Mouse (Mus musculus) heart, embryonic 16.5 days (tissue): ENCODE results near the gene Csnk1g2. TPM values are rescaled to one million over a fixed set of nuclear protein-coding genes. Genes with fewer than 3 reads are reported as not detected.
A peak's percentile ranks its signal among the peaks of the same experiment; 100 is the strongest.

Experiments
- ATAC-seq: fragments of 200-750 bp; cut with Nextera tagmentation; replicated peaks from 2 replicates; pipeline ENCODE4 v1.8.0; 2017; ENCODE audit warnings: moderate number of reproducible peaks; ENCODE audit not compliant: insufficient read depth, low FRiP score; ENCODE audit errors: extremely low read depth
- H3K27ac ChIP-seq: fragments of 300-500 bp; sonication (generic); 2 replicates; pipeline ENCODE4 v1.5.1; 2014; ENCODE audit warnings: mild to moderate bottlenecking, low read length, control low read depth, moderate library complexity
- H3K27me3 ChIP-seq: fragments of 300-500 bp; sonication (generic); 2 replicates; pipeline ENCODE4 v1.6.1; 2014; ENCODE audit warnings: low read length, mixed read lengths; ENCODE audit not compliant: control insufficient read depth, insufficient read depth
- H3K36me3 ChIP-seq: fragments of 300-500 bp; sonication (generic); 2 replicates; pipeline ENCODE4 v1.6.1; 2014; ENCODE audit not compliant: control insufficient read depth, insufficient read depth
- H3K4me1 ChIP-seq: fragments of 300-500 bp; sonication (generic); 2 replicates; pipeline ENCODE4 v1.6.1; 2014; ENCODE audit warnings: low read length, mixed read lengths; ENCODE audit not compliant: control insufficient read depth, insufficient read depth
- H3K4me2 ChIP-seq: fragments of 300-500 bp; sonication (generic); 2 replicates; pipeline ENCODE4 v1.6.1; 2014; ENCODE audit warnings: low read depth, mild to moderate bottlenecking, control low read depth, low read length
- H3K4me3 ChIP-seq: fragments of 300-500 bp; sonication (generic); 2 replicates; pipeline ENCODE4 v1.5.1; 2014; ENCODE audit warnings: mild to moderate bottlenecking, control low read depth, low read length
- H3K9ac ChIP-seq: fragments of 300-500 bp; sonication (generic); 2 replicates; pipeline ENCODE4 v1.6.1; 2014; ENCODE audit warnings: low read length, control low read depth
- H3K9me3 ChIP-seq: fragments of 300-500 bp; sonication (generic); replicated peaks from 2 replicates; pipeline ENCODE4 v1.6.1; 2016; ENCODE audit warnings: low read length; ENCODE audit not compliant: control insufficient read depth
- WGBS: fragments of 180-500 bp; shearing (Covaris S2); extraction: QIAGEN DNeasy Blood & Tissue Kit; methylation state at CpG from one replicate; pipeline ENCODE4 v1.1.7; 2014; 5-methylcytosine and 5-hydroxymethylcytosine counted together
- polyA plus RNA-seq: library from polyadenylated mRNA; unstranded; fragments of >200 nt; fragmentation: Nextera tagmentation; extraction: Ambion mirVana; gene quantifications from 2 replicates; pipeline ENCODE4 v1.2.1, GENCODE M21; 2015

Csnk1g2 gene
- polyA plus RNA-seq, 1 experiment from 2014 or later = 50.7 TPM

- ATAC-seq = peak; percentile 10; the same call in 1 of the 2 replicates
- 26% methylated on average over 15 of the region's 15 CpGs for WGBS
- Histone ChIP-seq H3K36me3 (no peaks in the 10 kb centered on the region), H3K9me3 (no peaks in the 10 kb centered on the region), H3K4me2 (peak within 1 kb of the TSS; percentile 92), H3K27me3 (no peaks in the 10 kb centered on the region), H3K4me1 (peaks cover 31% of the 10 kb centered on the region), H3K9ac (peak within 1 kb of the TSS; percentile 98), H3K4me3 (peak within 1 kb of the TSS; percentile 88), H3K27ac (peak within 1 kb of the TSS; percentile 85)
Observed at GRCm38 (mm10) chr10:80656863-80657623, 34.4 kb downstream of the Csnk1g2 start, which contains the start of gene Btbd2. TSS of gene Btbd2 (minus strand) at chr10:80657071.

DNA sequence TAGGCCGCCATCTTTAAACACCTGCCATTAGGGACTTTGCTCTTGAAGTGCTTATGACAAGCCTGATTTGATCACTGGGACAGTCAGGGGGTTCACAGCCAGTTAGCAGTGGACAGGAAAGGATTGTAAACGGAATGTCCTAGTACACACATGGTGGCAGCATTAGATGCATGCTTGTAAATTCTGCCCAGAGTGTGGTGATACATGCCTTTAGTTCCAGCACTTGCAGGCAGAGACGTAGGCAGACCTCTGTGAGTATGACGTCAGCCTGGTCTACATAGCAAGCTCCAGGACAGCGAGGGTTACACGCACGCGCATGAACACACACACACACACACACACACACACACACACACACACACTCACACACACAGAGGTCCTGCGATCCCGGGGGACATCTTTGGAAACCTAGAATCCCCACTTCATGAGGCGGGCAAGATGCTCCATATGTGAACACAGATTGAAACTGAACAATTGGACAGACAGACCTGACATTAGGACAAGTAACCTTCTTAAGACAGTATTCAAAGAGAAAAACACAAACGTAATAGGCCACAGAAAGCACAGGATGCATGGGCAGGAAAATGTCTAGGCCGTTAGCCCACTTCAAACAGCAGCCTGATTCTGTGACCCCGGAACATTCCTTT is 35.7 kb downstream of the Csnk1g2 start:
- peak overlapping the region; percentile 33; the same call in 1 of the 2 replicates for H3K27ac ChIP-seq
- WGBS = 79% methylated on average over 14 of the region's 14 CpGs

GRCm38 (mm10) chr10:80658841-80659202 is 36.2 kb downstream of the Csnk1g2 start:
- no peak for ATAC-seq
- no peaks in the 10 kb centered on the region for H3K36me3 ChIP-seq
- H3K27me3 ChIP-seq = no peaks in the 10 kb centered on the region
- H3K9me3 ChIP-seq = no peaks in the 10 kb centered on the region
- WGBS = 63% methylated on average over 4 of the region's 4 CpGs
- peak overlapping the region; percentile 58 for H3K4me2 ChIP-seq
- H3K4me1 ChIP-seq = peaks cover 37% of the 10 kb centered on the region
- peak overlapping the region; percentile 6; the same call in 1 of the 2 replicates for H3K4me3 ChIP-seq
- peak overlapping the region; percentile 44; the same call in 1 of the 2 replicates for H3K9ac ChIP-seq
- H3K27ac ChIP-seq = peak overlapping the region; percentile 71

More for the DNA sequence above, 35.7 kb downstream of the Csnk1g2 start:
- H3K27me3 ChIP-seq = no peaks in the 10 kb centered on the region
- H3K4me2 ChIP-seq = no peak overlapping the region
- H3K4me3 ChIP-seq = no peak overlapping the region
- H3K36me3 ChIP-seq = no peaks in the 10 kb centered on the region
- no peak for ATAC-seq
- no peak overlapping the region for H3K9ac ChIP-seq
- H3K4me1 ChIP-seq = peaks cover 36% of the 10 kb centered on the region
- no peaks in the 10 kb centered on the region for H3K9me3 ChIP-seq

DNA sequence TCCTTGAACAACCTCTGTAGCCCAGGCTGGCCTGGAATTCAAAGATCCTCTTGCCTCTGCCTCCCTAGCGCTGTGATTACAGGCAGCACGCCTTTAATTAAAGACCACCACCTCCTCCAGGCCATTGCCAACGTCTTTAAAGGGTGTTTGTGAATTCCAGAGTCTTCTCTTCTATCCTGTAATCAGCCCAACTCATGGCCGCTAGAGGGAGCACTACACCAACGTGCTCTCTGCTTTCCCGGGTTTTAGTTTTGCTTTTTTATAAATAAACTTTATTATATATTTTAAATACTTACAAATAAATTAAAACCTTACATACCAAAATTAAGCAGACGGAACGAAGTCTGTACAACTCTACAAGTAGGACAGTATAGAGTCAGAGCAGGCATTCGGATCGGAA is 36.6 kb downstream of the Csnk1g2 start:
- H3K27ac ChIP-seq = peak overlapping the region; percentile 71
- peak overlapping the region; percentile 43 for H3K4me3 ChIP-seq
- H3K27me3 ChIP-seq = no peaks in the 10 kb centered on the region
- H3K4me2 ChIP-seq = peak overlapping the region; percentile 58
- WGBS = 11% methylated on average over 10 of the region's 10 CpGs
- H3K9me3 ChIP-seq = no peaks in the 10 kb centered on the region
- peak overlapping the region; percentile 53; the same call in 1 of the 2 replicates for H3K9ac ChIP-seq
- ATAC-seq = no peak
- no peaks in the 10 kb centered on the region for H3K36me3 ChIP-seq
- H3K4me1 ChIP-seq = peaks cover 40% of the 10 kb centered on the region

GRCm38 (mm10) chr10:80661149-80661548 is 38.5 kb downstream of the Csnk1g2 start:
- peaks cover 3% of the 10 kb centered on the region; the same call in 1 of the 2 replicates for H3K36me3 ChIP-seq
- no peak overlapping the region for H3K4me2 ChIP-seq
- no peaks in the 10 kb centered on the region for H3K9me3 ChIP-seq
- no peaks in the 10 kb centered on the region for H3K27me3 ChIP-seq
- no peak overlapping the region for H3K4me3 ChIP-seq
- H3K4me1 ChIP-seq = peaks cover 42% of the 10 kb centered on the region
- no peak overlapping the region for H3K27ac ChIP-seq
- H3K9ac ChIP-seq = no peak overlapping the region
- no peak for ATAC-seq
- WGBS = 38% methylated on average over 5 of the region's 5 CpGs

DNA sequence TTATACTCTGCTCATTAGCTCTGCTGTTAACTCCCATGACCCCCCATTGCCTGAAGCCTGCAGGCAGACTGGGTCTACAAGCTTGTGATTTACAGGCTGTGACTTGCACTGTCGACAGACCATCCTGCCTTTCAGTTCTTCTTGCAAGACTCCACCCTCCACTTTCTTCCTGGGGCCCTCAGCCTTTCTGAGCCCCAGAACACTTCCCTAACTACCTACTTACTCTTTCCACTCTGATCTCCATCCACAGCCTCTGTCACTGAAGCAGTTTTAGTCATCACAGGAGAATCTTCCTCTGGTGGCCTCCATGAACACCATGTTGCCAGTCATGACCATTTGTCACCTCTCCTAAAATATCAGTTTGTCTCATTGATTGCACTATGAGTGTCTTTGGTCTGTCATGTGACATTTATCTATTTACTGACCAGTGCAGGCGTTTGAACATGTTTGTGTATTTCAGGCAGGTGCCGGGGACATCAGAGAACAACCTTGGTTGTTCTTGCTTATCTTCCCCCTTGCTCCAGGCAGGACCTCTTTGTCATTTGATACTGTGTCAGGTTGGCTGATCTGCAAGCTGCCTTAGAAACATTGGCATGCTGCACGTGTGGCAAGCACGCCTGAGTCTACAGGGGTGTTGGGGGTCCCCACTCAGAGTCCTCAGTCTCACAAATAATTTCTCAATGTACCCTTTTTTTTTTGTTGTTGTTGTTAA is 41.0 kb downstream of the Csnk1g2 start:
- H3K27ac ChIP-seq = peak overlapping the region; percentile 89
- peak overlapping the region; percentile 47; the same call in 1 of the 2 replicates for H3K4me2 ChIP-seq
- no peaks in the 10 kb centered on the region for H3K27me3 ChIP-seq
- no peaks in the 10 kb centered on the region for H3K9me3 ChIP-seq
- H3K9ac ChIP-seq = no peak overlapping the region; the same call in 1 of the 2 replicates
- ATAC-seq = no peak
- H3K36me3 ChIP-seq = peaks cover 27% of the 10 kb centered on the region
- H3K4me3 ChIP-seq = no peak overlapping the region
- peaks cover 38% of the 10 kb centered on the region for H3K4me1 ChIP-seq
- WGBS = 23% methylated on average over 5 of the region's 5 CpGs

GRCm38 (mm10) chr10:80664197-80665015 is 41.8 kb downstream of the Csnk1g2 start:
- Histone ChIP-seq H3K4me3 (peak overlapping the region; percentile 9), H3K4me2 (peak overlapping the region; percentile 47), H3K9me3 (no peaks in the 10 kb centered on the region), H3K36me3 (peaks cover 35% of the 10 kb centered on the region), H3K27me3 (no peaks in the 10 kb centered on the region), H3K27ac (peak overlapping the region; percentile 89), H3K9ac (peak overlapping the region; percentile 69), H3K4me1 (peaks cover 35% of the 10 kb centered on the region)
- ATAC-seq = peak; percentile 78
- 8% methylated on average over 16 of the region's 16 CpGs for WGBS

DNA sequence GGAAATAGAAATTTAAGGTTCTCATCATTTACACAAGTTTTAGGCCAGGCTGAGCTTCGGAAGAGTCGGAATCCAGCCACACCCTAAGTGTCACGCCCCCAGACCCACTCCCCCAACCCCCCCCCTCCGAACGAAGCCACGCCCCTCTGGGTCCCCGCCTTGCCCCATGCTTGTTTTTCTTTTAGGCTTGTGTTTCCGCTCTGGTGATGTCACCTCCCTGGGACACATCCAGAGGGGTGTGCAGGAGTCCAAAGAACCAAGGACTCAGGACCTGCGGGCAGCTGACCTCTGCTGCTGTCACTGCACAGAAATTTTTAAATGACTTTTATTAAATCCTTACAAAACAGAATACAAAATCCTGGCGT is 42.4 kb downstream of the Csnk1g2 start:
- Histone ChIP-seq H3K9ac (peak overlapping the region; percentile 69), H3K27me3 (no peaks in the 10 kb centered on the region), H3K4me3 (peak overlapping the region; percentile 9), H3K36me3 (peaks cover 41% of the 10 kb centered on the region), H3K27ac (peak overlapping the region; percentile 89), H3K4me1 (peaks cover 40% of the 10 kb centered on the region), H3K9me3 (no peaks in the 10 kb centered on the region), H3K4me2 (peak overlapping the region; percentile 47)
- 15% methylated on average over 10 of the region's 10 CpGs for WGBS
- peak; percentile 61 for ATAC-seq
